Mouse (Mus musculus) forebrain, embryonic 12.5 days (tissue): ENCODE data around the gene Gm29427. TPM values are rescaled to one million over a fixed set of nuclear protein-coding genes. Genes with fewer than 3 reads are reported as not detected.

ENCODE experiments used
- ATAC-seq: fragments of 200-750 bp; cut with Nextera tagmentation; 2 replicates; pipeline ENCODE4 v1.8.0; 2017; ENCODE audit warnings: moderate TSS enrichment; ENCODE audit not compliant: low FRiP score
- H3K27ac ChIP-seq: fragments of 300-500 bp; sonication (generic); 2 replicates; pipeline ENCODE4 v1.5.1; 2016; ENCODE audit warnings: mild to moderate bottlenecking
- H3K27me3 ChIP-seq: fragments of 300-500 bp; sonication (generic); 2 replicates; pipeline ENCODE4 v1.6.1; 2016; ENCODE audit warnings: mild to moderate bottlenecking
- H3K36me3 ChIP-seq: fragments of 300-500 bp; sonication (generic); replicated peaks from 2 replicates; pipeline ENCODE4 v1.6.1; 2016; ENCODE audit warnings: mild to moderate bottlenecking
- H3K4me1 ChIP-seq: fragments of 300-500 bp; sonication (generic); 2 replicates; pipeline ENCODE4 v1.6.1; 2016
- H3K4me2 ChIP-seq: fragments of 300-500 bp; sonication (generic); 2 replicates; pipeline ENCODE4 v1.6.1; 2016; ENCODE audit warnings: mild to moderate bottlenecking, moderate library complexity
- H3K4me3 ChIP-seq: fragments of 300-500 bp; sonication (generic); replicated peaks from 2 replicates; pipeline ENCODE4 v1.5.1; 2016; ENCODE audit warnings: mild to moderate bottlenecking
- H3K9ac ChIP-seq: fragments of 300-500 bp; sonication (generic); 2 replicates; pipeline ENCODE4 v1.6.1; 2016; ENCODE audit warnings: mild to moderate bottlenecking
- H3K9me3 ChIP-seq: fragments of 300-500 bp; sonication (generic); 2 replicates; pipeline ENCODE4 v1.6.1; 2016
- WGBS: fragments of 180-500 bp; shearing (Covaris S2); methylation state at CpG from one replicate; pipeline ENCODE4 v1.1.7; 2016; 5-methylcytosine and 5-hydroxymethylcytosine counted together
- polyA plus RNA-seq: library from polyadenylated mRNA; unstranded; fragments of >200 nt; fragmentation: Nextera tagmentation; extraction: Ambion mirVana; gene quantifications from 2 replicates; pipeline ENCODE4 v1.2.1, GENCODE M21; 2016

Gm29427 gene
- polyA plus RNA-seq, 1 experiment from 2014 or later, result not detected

DNA sequence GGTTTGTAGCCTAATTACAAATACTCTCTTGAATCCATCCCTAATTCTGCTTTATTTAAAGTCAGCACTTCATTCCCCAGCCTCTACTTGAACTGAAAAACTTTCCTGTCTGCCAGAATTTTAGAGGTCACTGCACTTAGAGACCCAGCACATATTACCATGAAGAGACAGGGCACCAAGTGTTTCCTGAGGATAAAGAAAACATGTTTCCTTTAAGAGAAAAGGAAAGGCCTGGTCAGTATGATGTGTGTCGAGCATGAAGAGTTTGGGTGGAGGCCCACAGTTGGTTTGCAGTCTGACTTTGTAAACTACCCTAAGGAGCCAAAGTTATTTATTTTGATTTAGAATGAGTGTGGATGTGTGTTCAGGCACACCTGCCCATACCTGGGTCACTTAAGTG, 12.5 kb upstream of the Gm29427 start:
- Histone ChIP-seq H3K9me3 (no peaks in the 10 kb centered on the region), H3K9ac (no peak overlapping the region), H3K27ac (no peak overlapping the region), H3K4me2 (no peak overlapping the region), H3K4me3 (no peak overlapping the region), H3K4me1 (peaks cover 7% of the 10 kb centered on the region), H3K27me3 (no peaks in the 10 kb centered on the region), H3K36me3 (no peaks in the 10 kb centered on the region; the same call in 1 of the 2 replicates)
- 90% methylated on average over 1 of the region's 1 CpGs for WGBS
- ATAC-seq, result no peak

DNA sequence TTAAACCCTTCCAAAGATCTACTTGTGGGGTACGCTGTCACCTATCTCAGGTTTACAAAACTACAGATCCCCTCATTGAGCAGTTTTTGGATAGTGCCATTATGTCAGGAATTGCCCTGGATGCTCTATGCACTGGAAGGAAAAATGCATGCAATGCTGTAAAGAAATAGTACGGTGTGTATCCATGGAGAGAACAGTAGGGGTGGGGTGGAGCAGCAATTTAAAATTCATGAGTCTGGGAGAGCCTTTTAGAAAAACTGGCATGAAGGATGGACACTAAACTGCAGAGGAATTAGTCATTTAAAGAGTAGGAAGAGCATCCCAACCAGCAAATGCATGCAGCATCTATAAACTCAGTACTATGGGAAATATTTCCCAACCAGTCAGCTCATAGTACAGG, 10.8 kb upstream of the Gm29427 start:
- Histone ChIP-seq H3K27ac (no peak overlapping the region), H3K9ac (no peak overlapping the region), H3K27me3 (no peaks in the 10 kb centered on the region), H3K36me3 (no peaks in the 10 kb centered on the region; the same call in 1 of the 2 replicates), H3K4me2 (no peak overlapping the region), H3K4me3 (no peak overlapping the region), H3K9me3 (no peaks in the 10 kb centered on the region), H3K4me1 (peaks cover under 1% of the 10 kb centered on the region; the same call in 1 of the 2 replicates)
- ATAC-seq, result no peak
- 77% methylated on average over 2 of the region's 2 CpGs for WGBS

DNA sequence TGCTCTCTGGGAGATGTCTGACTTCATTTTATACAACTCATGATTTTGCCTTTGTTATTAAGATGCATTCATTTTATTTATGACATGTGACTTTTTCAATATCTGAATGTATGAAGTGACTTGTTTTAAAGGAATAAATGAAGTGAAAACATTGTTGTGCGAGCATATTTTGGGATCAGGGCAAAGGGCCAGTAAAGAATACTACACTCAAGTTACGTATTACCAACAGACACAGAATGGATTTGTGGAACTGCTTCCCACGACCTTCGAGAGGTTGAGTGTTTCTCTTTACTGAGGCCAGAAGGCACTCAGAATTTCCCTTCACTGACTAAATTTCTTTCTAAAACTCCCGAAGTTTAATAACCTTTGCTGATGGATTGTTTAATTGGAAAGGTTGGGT, 8.6 kb upstream of the Gm29427 start:
- no peak for ATAC-seq
- Histone ChIP-seq H3K4me2 (no peak overlapping the region), H3K9ac (no peak overlapping the region), H3K4me1 (peaks cover 4% of the 10 kb centered on the region), H3K27me3 (no peaks in the 10 kb centered on the region), H3K36me3 (peaks cover 3% of the 10 kb centered on the region; the same call in 1 of the 2 replicates), H3K4me3 (no peak overlapping the region), H3K9me3 (no peaks in the 10 kb centered on the region), H3K27ac (no peak overlapping the region)
- 89% methylated on average over 5 of the region's 5 CpGs for WGBS

DNA sequence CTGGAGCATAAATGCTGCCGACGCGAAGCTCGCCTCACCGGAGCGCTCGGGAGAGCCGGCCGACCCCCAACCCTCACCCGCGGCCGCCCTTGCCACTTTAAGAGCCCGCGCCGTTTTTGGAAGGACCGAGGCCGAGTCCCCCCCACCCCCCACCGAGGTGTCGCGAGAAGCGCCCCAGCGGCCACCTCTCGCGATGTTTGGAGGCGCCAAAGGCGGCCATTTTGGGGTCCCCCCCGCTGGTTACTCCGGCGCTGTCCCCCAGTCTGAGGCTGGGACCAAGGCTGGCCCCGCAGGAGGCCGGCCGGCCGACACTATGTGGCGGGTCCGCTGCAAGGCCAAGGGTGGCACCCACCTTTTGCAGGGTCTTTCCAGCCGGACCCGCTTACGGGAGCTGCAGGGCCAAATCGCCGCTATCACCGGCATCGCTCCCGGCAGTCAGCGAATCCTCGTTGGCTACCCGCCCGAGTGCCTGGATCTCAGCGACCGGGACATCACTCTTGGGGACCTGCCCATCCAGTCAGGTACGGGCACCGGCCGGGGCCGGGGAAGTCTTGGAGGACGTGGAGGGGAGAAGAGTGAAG, 1.8 kb upstream of the Gm29427 start, which contains the start of gene Yod1:
Yod1 (plus strand) TSS at position 37 of the 581 bp plus-strand sequence.
- Histone ChIP-seq H3K27ac (peak within 1 kb of the TSS; percentile 81), H3K4me1 (peaks cover 25% of the 10 kb centered on the region), H3K27me3 (no peaks in the 10 kb centered on the region), H3K9me3 (no peaks in the 10 kb centered on the region), H3K4me2 (peak within 1 kb of the TSS; percentile 98), H3K4me3 (peak within 1 kb of the TSS; percentile 87), H3K9ac (peak within 1 kb of the TSS; percentile 95), H3K36me3 (peaks cover 6% of the 10 kb centered on the region; the same call in 1 of the 2 replicates)
- ATAC-seq, result peak; percentile 78
- WGBS, result under 1% methylated on average over 54 of the region's 54 CpGs

DNA sequence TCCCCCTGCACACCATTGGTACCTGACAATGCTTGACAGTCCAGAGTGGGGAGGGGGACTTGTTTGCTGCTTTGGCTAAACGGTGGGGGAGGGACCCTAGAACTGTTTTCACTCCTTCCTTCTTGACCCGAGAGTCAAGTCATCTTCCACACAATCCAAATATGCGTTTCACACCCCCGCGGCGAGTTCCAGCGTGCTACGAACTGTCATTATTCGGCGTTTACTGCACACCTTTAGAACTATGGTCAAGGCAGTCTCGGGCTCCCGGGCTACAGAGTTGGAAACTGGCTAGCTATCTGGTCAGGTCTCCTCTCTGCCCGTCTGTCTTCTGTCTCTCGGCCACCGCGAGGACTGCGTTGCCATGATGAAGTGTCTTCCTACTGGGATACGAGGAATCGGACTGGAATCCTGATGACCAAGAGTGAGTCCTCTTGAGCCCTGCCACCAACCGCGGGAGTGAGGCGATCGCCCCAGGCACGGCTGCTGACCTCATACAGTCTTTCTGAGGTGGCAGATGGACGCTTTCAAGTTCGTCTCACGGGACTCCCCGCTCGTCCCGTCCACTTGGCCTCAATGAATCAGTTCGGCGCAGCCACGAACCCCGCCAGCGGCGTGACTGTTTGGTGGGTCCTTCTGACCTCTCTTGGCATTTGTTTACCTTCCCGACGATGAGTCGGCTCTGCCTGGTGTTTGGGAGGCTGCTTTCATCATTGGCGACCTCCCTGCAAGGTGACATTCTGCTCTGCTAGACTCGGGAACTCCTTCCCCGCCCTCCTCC, 1.1 kb upstream of the Gm29427 start:
- peak; percentile 7; the same call in 1 of the 2 replicates for ATAC-seq
- under 1% methylated on average over 42 of the region's 42 CpGs for WGBS
- Histone ChIP-seq H3K36me3 (peaks cover 6% of the 10 kb centered on the region; the same call in 1 of the 2 replicates), H3K9ac (peak overlapping the region; percentile 95), H3K9me3 (no peaks in the 10 kb centered on the region), H3K4me2 (peak overlapping the region; percentile 98), H3K4me3 (peak overlapping the region; percentile 87), H3K27ac (peak overlapping the region; percentile 81), H3K27me3 (no peaks in the 10 kb centered on the region), H3K4me1 (peaks cover 25% of the 10 kb centered on the region)

DNA sequence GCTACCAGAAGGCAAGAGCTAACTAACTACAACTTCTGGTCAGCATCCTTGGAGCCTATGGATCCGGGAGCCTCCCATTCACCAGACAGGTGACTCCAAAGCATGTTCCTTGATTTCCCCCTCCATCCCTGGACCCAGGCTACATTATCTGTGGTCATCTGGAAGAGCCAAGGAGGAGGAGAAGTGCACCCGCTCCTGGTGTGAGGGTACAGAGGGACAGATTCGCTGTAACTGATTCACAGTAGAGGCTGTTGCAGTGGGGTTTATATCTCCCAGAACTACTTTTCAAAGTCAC, 566 bp upstream of the Gm29427 start:
- peak overlapping the region; percentile 87 for H3K4me3 ChIP-seq
- H3K27ac ChIP-seq, result peak overlapping the region; percentile 47
- H3K4me2 ChIP-seq, result peak overlapping the region; percentile 98
- ATAC-seq, result peak; percentile 18
- H3K27me3 ChIP-seq, result no peaks in the 10 kb centered on the region
- peaks cover 25% of the 10 kb centered on the region for H3K4me1 ChIP-seq
- 0% methylated on average over 3 of the region's 3 CpGs for WGBS
- H3K9me3 ChIP-seq, result no peaks in the 10 kb centered on the region
- peaks cover 6% of the 10 kb centered on the region; the same call in 1 of the 2 replicates for H3K36me3 ChIP-seq
- H3K9ac ChIP-seq, result peak overlapping the region; percentile 95

DNA sequence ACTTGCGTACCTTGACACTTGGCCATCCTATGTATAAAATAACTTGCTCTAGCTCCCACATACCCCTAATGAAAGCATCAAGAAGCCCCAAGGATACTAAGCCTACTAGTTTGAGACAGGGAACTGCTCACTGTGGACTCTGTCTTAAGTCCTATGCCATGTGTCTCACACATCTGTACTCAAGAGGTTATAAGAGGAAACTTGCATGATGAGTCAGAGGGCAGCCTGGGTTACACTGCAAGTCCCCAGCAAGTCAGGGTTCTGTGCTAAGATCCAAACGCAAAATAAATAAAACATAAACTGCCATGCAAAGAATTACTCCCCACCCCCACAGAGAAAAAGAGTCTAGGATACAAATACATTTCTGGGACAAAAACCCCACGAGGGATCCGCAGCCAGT, 1.6 kb downstream of the Gm29427 start:
- H3K9me3 ChIP-seq, result no peaks in the 10 kb centered on the region
- no peak overlapping the region for H3K27ac ChIP-seq
- H3K4me2 ChIP-seq, result no peak overlapping the region
- ATAC-seq, result no peak
- no peak overlapping the region for H3K4me3 ChIP-seq
- 73% methylated on average over 4 of the region's 4 CpGs for WGBS
- no peak overlapping the region for H3K9ac ChIP-seq
- H3K36me3 ChIP-seq, result peaks cover under 1% of the 10 kb centered on the region; the same call in 1 of the 2 replicates
- H3K27me3 ChIP-seq, result no peaks in the 10 kb centered on the region
- peaks cover 19% of the 10 kb centered on the region for H3K4me1 ChIP-seq

DNA sequence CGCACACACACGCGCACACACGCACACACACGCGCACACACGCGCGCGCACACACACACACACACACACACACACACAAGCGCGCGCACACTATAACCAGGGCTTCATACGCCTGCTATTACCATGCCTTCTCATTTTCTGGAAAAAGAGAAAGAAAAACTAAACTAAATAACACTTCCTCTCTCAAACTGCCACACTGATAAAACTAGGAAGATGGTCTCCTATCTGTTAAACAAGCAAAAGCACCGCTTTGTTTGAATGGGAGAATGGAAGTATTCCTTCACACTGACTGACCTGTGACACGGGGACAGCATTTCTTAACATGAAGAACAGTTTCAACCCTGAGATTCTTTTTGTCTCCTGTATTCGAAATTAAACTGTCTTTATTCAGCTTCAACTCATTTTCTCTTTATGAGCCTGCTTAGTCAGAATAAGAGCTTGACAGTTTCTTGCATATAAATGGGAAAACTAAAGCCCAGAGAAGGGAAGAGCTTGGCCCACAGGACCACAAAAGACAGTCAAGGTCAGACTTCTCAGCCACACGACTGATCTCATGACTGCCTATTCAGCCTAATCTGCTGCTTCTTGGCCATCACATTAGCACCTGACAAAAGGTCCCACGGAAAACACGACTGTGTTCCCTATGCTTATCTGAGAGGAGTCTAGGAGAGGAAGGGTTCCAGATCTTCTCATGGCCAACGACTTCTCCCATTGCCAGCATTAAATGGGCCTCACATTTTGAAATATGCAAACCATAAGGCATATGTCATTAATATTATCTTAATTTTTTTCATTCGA, 5.1 kb downstream of the Gm29427 start:
- no peak for ATAC-seq
- H3K36me3 ChIP-seq, result peaks cover 14% of the 10 kb centered on the region

DNA sequence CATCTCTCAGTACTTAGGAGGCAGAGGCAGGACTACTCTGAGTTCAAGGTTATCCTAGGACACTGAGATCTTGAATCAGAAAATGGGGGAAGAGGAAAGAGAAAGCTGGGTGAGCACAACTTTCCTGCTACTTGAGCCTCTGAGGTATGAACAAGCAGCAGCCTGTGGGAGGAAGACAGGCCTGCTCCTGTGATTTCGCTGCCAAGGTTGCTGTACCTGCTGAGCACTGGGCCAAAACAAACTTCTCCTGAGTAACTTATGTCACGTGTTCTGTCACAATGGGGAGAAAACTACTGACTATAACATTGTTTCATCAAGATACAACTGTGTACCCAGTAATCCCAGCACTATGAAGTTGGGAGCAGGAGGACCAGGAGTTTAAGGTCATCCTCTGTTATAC, 12.0 kb downstream of the Gm29427 start:
- Histone ChIP-seq H3K36me3 (peaks cover 52% of the 10 kb centered on the region), H3K4me2 (no peak overlapping the region), H3K9ac (no peak overlapping the region), H3K4me1 (no peaks in the 10 kb centered on the region), H3K27ac (no peak overlapping the region), H3K9me3 (no peaks in the 10 kb centered on the region), H3K27me3 (no peaks in the 10 kb centered on the region), H3K4me3 (no peak overlapping the region)
- 84% methylated on average over 2 of the region's 2 CpGs for WGBS
- ATAC-seq, result no peak

More for the DNA sequence above, 5.1 kb downstream of the Gm29427 start:
- peaks cover 6% of the 10 kb centered on the region; the same call in 1 of the 2 replicates for H3K4me1 ChIP-seq
- WGBS, result 89% methylated on average over 22 of the region's 22 CpGs
- H3K27me3 ChIP-seq, result no peaks in the 10 kb centered on the region
- no peak overlapping the region for H3K9ac ChIP-seq
- no peak overlapping the region for H3K27ac ChIP-seq
- H3K4me2 ChIP-seq, result no peak overlapping the region
- no peaks in the 10 kb centered on the region for H3K9me3 ChIP-seq
- H3K4me3 ChIP-seq, result no peak overlapping the region

DNA sequence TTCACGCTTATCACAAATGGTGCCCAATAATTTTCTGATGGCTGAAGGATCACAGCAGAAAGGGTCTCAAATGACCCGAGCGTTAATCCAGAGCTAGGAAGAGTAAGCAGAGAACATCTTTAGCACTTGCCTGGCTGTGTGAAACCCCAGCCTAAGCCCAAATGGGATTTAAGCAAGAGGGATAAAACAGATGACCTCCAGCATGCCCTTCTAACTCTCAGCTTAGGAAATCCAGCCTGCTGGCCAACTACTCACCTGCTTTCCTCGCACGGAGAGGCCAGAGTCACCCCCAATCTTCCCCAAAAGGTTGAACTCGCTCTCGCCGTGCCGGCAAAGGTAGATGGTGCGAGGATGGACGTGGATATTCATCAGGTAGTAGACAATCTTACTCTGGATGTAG, 13.6 kb downstream of the Gm29427 start:
- Histone ChIP-seq H3K27me3 (no peaks in the 10 kb centered on the region), H3K4me2 (no peak overlapping the region), H3K36me3 (peaks cover 62% of the 10 kb centered on the region), H3K27ac (no peak overlapping the region), H3K9me3 (no peaks in the 10 kb centered on the region), H3K4me1 (no peaks in the 10 kb centered on the region), H3K9ac (no peak overlapping the region), H3K4me3 (no peak overlapping the region)
- 97% methylated on average over 11 of the region's 11 CpGs for WGBS
- ATAC-seq, result no peak

DNA sequence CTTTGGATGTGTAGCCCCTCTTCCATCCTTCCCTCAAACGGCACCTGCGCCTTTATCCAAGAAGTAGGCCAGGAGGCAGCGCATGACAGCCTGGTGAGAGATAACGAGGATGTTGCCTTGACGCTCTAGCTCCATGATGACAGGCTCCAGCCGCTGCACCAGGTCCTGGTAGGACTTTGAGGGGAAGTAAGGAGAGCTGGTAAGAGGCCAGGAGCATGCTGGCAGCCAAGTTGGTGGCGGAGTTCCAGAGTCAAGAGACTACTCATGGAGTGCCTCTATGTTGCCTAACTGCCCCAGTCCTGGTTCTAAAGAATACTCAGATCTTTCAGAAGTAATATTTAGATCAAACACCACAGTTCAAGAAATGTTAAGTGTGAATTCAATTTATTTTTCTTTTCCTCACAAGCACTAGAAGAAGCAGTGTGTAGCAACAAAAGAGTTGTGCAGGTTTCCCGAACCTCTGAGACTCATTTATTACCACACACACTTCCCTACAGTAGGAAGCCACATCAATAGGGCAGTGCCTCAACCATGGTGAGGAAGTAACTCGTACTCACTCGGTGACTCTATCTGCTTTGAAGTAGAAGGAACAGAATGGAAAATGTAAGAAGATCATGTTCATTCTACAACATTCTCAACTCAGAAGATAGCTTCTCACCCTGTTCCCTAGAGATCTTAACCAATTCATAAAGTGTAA, 15.5 kb downstream of the Gm29427 start:
- no peak overlapping the region for H3K27ac ChIP-seq
- no peaks in the 10 kb centered on the region for H3K4me1 ChIP-seq
- H3K9ac ChIP-seq, result no peak overlapping the region
- no peak for ATAC-seq
- no peak overlapping the region for H3K4me3 ChIP-seq
- H3K36me3 ChIP-seq, result peaks cover 59% of the 10 kb centered on the region
- 88% methylated on average over 10 of the region's 10 CpGs for WGBS
- no peaks in the 10 kb centered on the region for H3K27me3 ChIP-seq
- H3K9me3 ChIP-seq, result no peaks in the 10 kb centered on the region
- H3K4me2 ChIP-seq, result no peak overlapping the region

DNA sequence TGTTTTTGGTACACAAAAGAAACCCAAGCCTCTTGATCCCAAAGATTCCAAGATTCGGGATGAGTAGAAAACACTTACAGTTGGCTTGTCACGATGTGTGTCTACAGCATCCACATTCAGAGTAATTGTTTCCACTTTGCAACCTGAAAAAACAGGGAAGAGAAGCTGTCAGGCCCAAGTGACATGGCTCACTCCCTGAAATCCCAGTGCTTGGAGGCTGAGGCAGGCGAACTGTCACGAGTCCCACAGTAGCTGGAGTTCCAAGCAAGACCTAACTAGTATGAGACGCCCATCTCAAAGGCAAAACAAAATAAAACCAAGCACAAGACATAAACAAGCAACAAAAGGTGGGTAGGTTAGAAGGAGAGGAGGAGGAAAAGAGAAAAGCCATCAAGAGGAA, 17.0 kb downstream of the Gm29427 start:
- H3K9ac ChIP-seq, result no peak overlapping the region
- no peaks in the 10 kb centered on the region for H3K27me3 ChIP-seq
- H3K9me3 ChIP-seq, result no peaks in the 10 kb centered on the region
- no peak overlapping the region for H3K4me3 ChIP-seq
- H3K4me2 ChIP-seq, result no peak overlapping the region
- H3K36me3 ChIP-seq, result peaks cover 59% of the 10 kb centered on the region
- no peak overlapping the region for H3K27ac ChIP-seq
- 89% methylated on average over 5 of the region's 5 CpGs for WGBS
- no peak for ATAC-seq
- no peaks in the 10 kb centered on the region for H3K4me1 ChIP-seq
